ENCODE assay signal across 28 mouse cellular contexts in the genomic region with DNA sequence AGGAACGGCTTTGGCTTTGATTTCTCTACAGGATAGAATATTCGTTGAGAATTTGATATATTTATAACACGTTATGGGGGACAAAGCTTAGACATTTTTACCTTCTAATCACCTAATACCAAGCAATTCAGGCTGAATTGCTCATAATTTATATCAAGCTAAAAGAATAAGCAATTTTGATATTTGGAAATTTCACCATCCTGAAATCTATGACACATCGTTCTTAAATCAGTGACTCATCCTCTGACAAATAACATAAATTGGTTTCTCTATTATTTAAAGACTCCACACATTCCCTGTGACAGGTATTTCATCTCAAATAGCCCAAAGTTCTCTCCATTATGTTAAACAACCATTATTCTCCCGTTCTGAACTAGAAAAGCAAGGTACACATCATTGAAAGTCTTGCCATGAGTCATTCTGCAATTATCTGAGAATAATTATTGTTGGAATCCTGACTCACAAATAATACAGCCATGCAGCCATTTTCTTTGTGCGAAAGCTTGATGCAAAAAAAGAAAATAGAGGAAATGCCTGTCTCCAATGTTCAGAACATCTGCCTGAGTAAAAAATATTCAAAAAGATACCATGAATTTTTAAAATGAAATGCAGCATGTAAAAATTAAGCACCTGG.
A peak's percentile ranks its signal among the peaks of the same experiment; 100 is the strongest.
DNase-seq lines count a peak whose midpoint lies in the region; ATAC-seq lines count a peak whose summit lies in the region.
"Had no signal": no experiment of that assay in that cellular context is flagged by ENCODE, and none has a peak within 500 bp of the region (broad histone marks: within the 10 kb centered on the region; RNA-seq: fewer than 3 reads in every experiment).

No protein-coding gene starts in this region.

- no peaks in the 10 kb centered on the region for H3K36me3 ChIP-seq in midbrain, embryonic 11.5 days (ENCODE audit: control insufficient read depth, insufficient read depth, low read length)
- H3K36me3 ChIP-seq in midbrain, embryonic 16.5 days (ENCODE audit: control insufficient read depth, insufficient read depth, low read length), result no peaks in the 10 kb centered on the region
- H3K36me3 ChIP-seq: embryonic facial prominence, embryonic 13.5 days; embryonic facial prominence, embryonic 15.5 days; forebrain, embryonic 10.5 days; forebrain, embryonic 12.5 days; G1E had no signal

- ATAC-seq in midbrain, embryonic 11.5 days (ENCODE audit: low FRiP score), result no peak
- no peak for ATAC-seq in midbrain, embryonic 16.5 days
- ATAC-seq: activated CD4-positive, CD25-positive, alpha-beta regulatory T cell, adult 4 months; CD4-positive, CD25-positive, alpha-beta regulatory T cell, adult 4 months; forebrain, embryonic 14.5 days; forebrain, embryonic 16.5 days; Patski had no signal

- H3K9me3 ChIP-seq in midbrain, embryonic 11.5 days (ENCODE audit: control insufficient read depth, low read length), result no peaks in the 10 kb centered on the region
- H3K9me3 ChIP-seq in midbrain, embryonic 16.5 days (replicated peaks; ENCODE audit: control insufficient read depth, low read length, poor library complexity, severe bottlenecking), result no peaks in the 10 kb centered on the region
- H3K9me3 ChIP-seq: embryonic facial prominence, embryonic 13.5 days; embryonic facial prominence, embryonic 15.5 days; forebrain, embryonic 10.5 days; forebrain, embryonic 12.5 days; G1E had no signal

- H3K27me3 ChIP-seq in midbrain, embryonic 11.5 days (ENCODE audit: control insufficient read depth, insufficient read depth, low read length), result no peaks in the 10 kb centered on the region
- no peaks in the 10 kb centered on the region for H3K27me3 ChIP-seq in midbrain, embryonic 16.5 days (ENCODE audit: control insufficient read depth, insufficient read depth, low read depth, low read length)
- H3K27me3 ChIP-seq: CH12.LX; embryonic facial prominence, embryonic 13.5 days; embryonic facial prominence, embryonic 15.5 days; forebrain, embryonic 12.5 days; Patski had no signal

- no peak overlapping the region for H3K4me3 ChIP-seq in midbrain, embryonic 11.5 days (ENCODE audit: low read depth, low read length)
- no peak overlapping the region for H3K4me3 ChIP-seq in midbrain, embryonic 16.5 days (ENCODE audit: low read depth, low read length)
- H3K4me3 ChIP-seq: embryonic facial prominence, embryonic 13.5 days; embryonic facial prominence, embryonic 15.5 days; erythroblast, embryonic 14.5 days; forebrain, embryonic 10.5 days; forebrain, embryonic 12.5 days had no signal

- peak; percentile 54 for DNase-seq in midbrain, embryonic 11.5 days (ENCODE audit: low spot score, missing footprints)
- DNase-seq in 416B (ENCODE audit: low read depth), result peak; percentile 1
- DNase-seq in Muller cell, postnatal 12 days (ENCODE audit: inconsistent ontology term), result peak; percentile 67
- DNase-seq in brain, adult 2 months (ENCODE audit: low read depth, low spot score), result peak; percentile 55
- DNase-seq in adrenal gland, postnatal 4 days (ENCODE audit: low spot score in 2 of 2), result no peak
- no peak for DNase-seq in heart, adult 11 months
- DNase-seq in embryo, embryonic 11 days, result no peak
- DNase-seq: adrenal gland, adult 8-10 months; adrenal gland, postnatal 14 days; adrenal gland, postnatal 36 days; cerebellum, adult 11-12 months; cerebellum, adult 2 months; cerebellum, adult 9-10 months; cerebellum, postnatal 10 days; cerebellum, postnatal 25 days had no signal

- 84% methylated on average over 6 of the region's 6 CpGs for WGBS in midbrain, embryonic 11.5 days
- WGBS in midbrain, embryonic 16.5 days, result 88% methylated on average over 6 of the region's 6 CpGs

- H3K9ac ChIP-seq in midbrain, embryonic 11.5 days (ENCODE audit: low read length), result no peak overlapping the region
- H3K9ac ChIP-seq in midbrain, embryonic 16.5 days (ENCODE audit: low read depth, low read length), result no peak overlapping the region
- H3K9ac ChIP-seq: embryonic facial prominence, embryonic 13.5 days; embryonic facial prominence, embryonic 15.5 days; forebrain, embryonic 12.5 days had no signal

- no peaks in the 10 kb centered on the region for H3K4me1 ChIP-seq in midbrain, embryonic 11.5 days (ENCODE audit: control insufficient read depth, insufficient read depth, low read length)
- H3K4me1 ChIP-seq in midbrain, embryonic 16.5 days (ENCODE audit: control insufficient read depth, insufficient read depth, low read length), result no peaks in the 10 kb centered on the region
- H3K4me1 ChIP-seq: embryonic facial prominence, embryonic 13.5 days; embryonic facial prominence, embryonic 15.5 days; forebrain, embryonic 10.5 days; forebrain, embryonic 12.5 days had no signal

- H3K27ac ChIP-seq in midbrain, embryonic 11.5 days (ENCODE audit: low read depth, low read length), result no peak overlapping the region
- H3K27ac ChIP-seq in midbrain, embryonic 16.5 days (ENCODE audit: low read length), result no peak overlapping the region
- H3K27ac ChIP-seq: embryonic facial prominence, embryonic 13.5 days; embryonic facial prominence, embryonic 15.5 days; forebrain, embryonic 10.5 days; forebrain, embryonic 12.5 days had no signal

- H3K4me2 ChIP-seq in midbrain, embryonic 11.5 days, result no peak overlapping the region
- H3K4me2 ChIP-seq in midbrain, embryonic 16.5 days (ENCODE audit: low read length), result no peak overlapping the region
- H3K4me2 ChIP-seq: embryonic facial prominence, embryonic 13.5 days; embryonic facial prominence, embryonic 15.5 days; forebrain, embryonic 12.5 days had no signal

Comparison
In these comparisons a context has a peak if more than half of its experiments do, and no peak if none do; other contexts are left out.
1. DNase-seq: peak in midbrain, embryonic 11.5 days (single experiment), 416B (single experiment), Muller cell, postnatal 12 days (single experiment) and brain, adult 2 months (single experiment); none in adrenal gland, postnatal 4 days (0 of 2), heart, adult 11 months (single experiment) and embryo, embryonic 11 days (single experiment).